Mouse (Mus musculus): ENCODE data around the gene Cd2ap. TPM values are rescaled to one million over a fixed set of nuclear protein-coding genes. Genes with fewer than 3 reads are reported as not detected.
A peak's percentile ranks its signal among the peaks of the same experiment; 100 is the strongest.

Gene Cd2ap
- polyA plus RNA-seq (2014; fragmentation: Nextera tagmentation; extraction: Ambion mirVana): 12.8 and 14.3 TPM in 2 replicates

GRCm38 (mm10) chr17:42876001-42876903, at the start of gene Cd2ap:
TSS of gene Cd2ap (minus strand) at chr17:42876665.
- H3K4me3 ChIP-seq (ENCODE audit: low read depth, low read length): peak within 1 kb of the TSS; percentile 79
- peak within 1 kb of the TSS; percentile 91 for H3K9ac ChIP-seq (ENCODE audit: low read length)
- under 1% methylated on average over 90 of the region's 94 CpGs for WGBS
- H3K36me3 ChIP-seq (ENCODE audit: control insufficient read depth, insufficient read depth, low read length): no peaks in the 10 kb centered on the region
- peak; percentile 96 for ATAC-seq (replicated peaks; ENCODE audit: low FRiP score)
- no peaks in the 10 kb centered on the region for H3K4me1 ChIP-seq (replicated peaks; ENCODE audit: control insufficient read depth, insufficient read depth, low read length)
- H3K27ac ChIP-seq (ENCODE audit: low read depth, low read length): peak within 1 kb of the TSS; percentile 78
- peak within 1 kb of the TSS; percentile 80 for H3K4me2 ChIP-seq (ENCODE audit: low read depth, low read length, severe bottlenecking)
- no peaks in the 10 kb centered on the region for H3K9me3 ChIP-seq (ENCODE audit: control insufficient read depth, low read length)
- no peaks in the 10 kb centered on the region for H3K27me3 ChIP-seq (ENCODE audit: control insufficient read depth, insufficient read depth, low read length)
- peak; percentile 98 for DNase-seq (ENCODE audit: low spot score)

- Histone ChIP-seq H3K27ac (ENCODE audit: low read depth, low read length) (no peak overlapping the region), H3K9me3 (ENCODE audit: control insufficient read depth, low read length) (no peaks in the 10 kb centered on the region), H3K36me3 (ENCODE audit: control insufficient read depth, insufficient read depth, low read length) (no peaks in the 10 kb centered on the region), H3K9ac (ENCODE audit: low read length) (no peak overlapping the region), H3K4me2 (ENCODE audit: low read depth, low read length, severe bottlenecking) (no peak overlapping the region), H3K27me3 (ENCODE audit: control insufficient read depth, insufficient read depth, low read length) (no peaks in the 10 kb centered on the region), H3K4me3 (ENCODE audit: low read depth, low read length) (no peak overlapping the region), H3K4me1 (replicated peaks; ENCODE audit: control insufficient read depth, insufficient read depth, low read length) (no peaks in the 10 kb centered on the region)
- DNase-seq (ENCODE audit: low spot score) (no peak), ATAC-seq (replicated peaks; ENCODE audit: low FRiP score) (no peak)
- 91% methylated on average over 5 of the region's 5 CpGs for WGBS
Measured at GRCm38 (mm10) chr17:42924731-42925130, 48.3 kb upstream of the Cd2ap start.

GRCm38 (mm10) chr17:42918810-42919209, 42.3 kb upstream of the Cd2ap start:
- Histone ChIP-seq H3K27ac (ENCODE audit: low read depth, low read length) (no peak overlapping the region), H3K9ac (ENCODE audit: low read length) (no peak overlapping the region), H3K4me3 (ENCODE audit: low read depth, low read length) (no peak overlapping the region), H3K36me3 (ENCODE audit: control insufficient read depth, insufficient read depth, low read length) (no peaks in the 10 kb centered on the region), H3K4me1 (replicated peaks; ENCODE audit: control insufficient read depth, insufficient read depth, low read length) (no peaks in the 10 kb centered on the region), H3K27me3 (ENCODE audit: control insufficient read depth, insufficient read depth, low read length) (no peaks in the 10 kb centered on the region), H3K4me2 (ENCODE audit: low read depth, low read length, severe bottlenecking) (no peak overlapping the region), H3K9me3 (ENCODE audit: control insufficient read depth, low read length) (no peaks in the 10 kb centered on the region)
- ATAC-seq (replicated peaks; ENCODE audit: low FRiP score) (no peak), DNase-seq (ENCODE audit: low spot score) (no peak)
- WGBS: 96% methylated on average over 9 of the region's 9 CpGs

- no peak for DNase-seq (ENCODE audit: low spot score)
- Histone ChIP-seq H3K27ac (ENCODE audit: low read depth, low read length) (no peak overlapping the region), H3K4me2 (ENCODE audit: low read depth, low read length, severe bottlenecking) (no peak overlapping the region), H3K9me3 (ENCODE audit: control insufficient read depth, low read length) (no peaks in the 10 kb centered on the region), H3K36me3 (ENCODE audit: control insufficient read depth, insufficient read depth, low read length) (no peaks in the 10 kb centered on the region), H3K4me3 (ENCODE audit: low read depth, low read length) (no peak overlapping the region), H3K27me3 (ENCODE audit: control insufficient read depth, insufficient read depth, low read length) (no peaks in the 10 kb centered on the region), H3K4me1 (replicated peaks; ENCODE audit: control insufficient read depth, insufficient read depth, low read length) (no peaks in the 10 kb centered on the region), H3K9ac (ENCODE audit: low read length) (no peak overlapping the region)
- ATAC-seq (replicated peaks; ENCODE audit: low FRiP score): no peak
- 85% methylated on average over 7 of the region's 7 CpGs for WGBS
Measured at GRCm38 (mm10) chr17:42914726-42915125, 38.3 kb upstream of the Cd2ap start.

GRCm38 (mm10) chr17:42912193-42912592, 35.7 kb upstream of the Cd2ap start:
- 84% methylated on average over 6 of the region's 6 CpGs for WGBS
- H3K27ac ChIP-seq (ENCODE audit: low read depth, low read length): no peak overlapping the region
- DNase-seq (ENCODE audit: low spot score) (no peak), ATAC-seq (replicated peaks; ENCODE audit: low FRiP score) (no peak)
- H3K4me1 ChIP-seq (replicated peaks; ENCODE audit: control insufficient read depth, insufficient read depth, low read length): no peaks in the 10 kb centered on the region
- H3K4me3 ChIP-seq (ENCODE audit: low read depth, low read length): no peak overlapping the region
- H3K36me3 ChIP-seq (ENCODE audit: control insufficient read depth, insufficient read depth, low read length): no peaks in the 10 kb centered on the region
- no peak overlapping the region for H3K9ac ChIP-seq (ENCODE audit: low read length)
- no peak overlapping the region for H3K4me2 ChIP-seq (ENCODE audit: low read depth, low read length, severe bottlenecking)
- H3K9me3 ChIP-seq (ENCODE audit: control insufficient read depth, low read length): no peaks in the 10 kb centered on the region
- no peaks in the 10 kb centered on the region for H3K27me3 ChIP-seq (ENCODE audit: control insufficient read depth, insufficient read depth, low read length)

- WGBS: 80% methylated on average over 3 of the region's 3 CpGs
- Histone ChIP-seq H3K36me3 (ENCODE audit: control insufficient read depth, insufficient read depth, low read length) (no peaks in the 10 kb centered on the region), H3K4me2 (ENCODE audit: low read depth, low read length, severe bottlenecking) (no peak overlapping the region), H3K9ac (ENCODE audit: low read length) (no peak overlapping the region), H3K27ac (ENCODE audit: low read depth, low read length) (no peak overlapping the region), H3K4me1 (replicated peaks; ENCODE audit: control insufficient read depth, insufficient read depth, low read length) (no peaks in the 10 kb centered on the region), H3K9me3 (ENCODE audit: control insufficient read depth, low read length) (no peaks in the 10 kb centered on the region), H3K4me3 (ENCODE audit: low read depth, low read length) (no peak overlapping the region), H3K27me3 (ENCODE audit: control insufficient read depth, insufficient read depth, low read length) (no peaks in the 10 kb centered on the region)
- no peak for DNase-seq (ENCODE audit: low spot score)
- no peak for ATAC-seq (replicated peaks; ENCODE audit: low FRiP score)
Measured at GRCm38 (mm10) chr17:42910476-42910875, 34.0 kb upstream of the Cd2ap start.

- DNase-seq (ENCODE audit: low spot score): no peak
- no peak overlapping the region for H3K9ac ChIP-seq (ENCODE audit: low read length)
- no peaks in the 10 kb centered on the region for H3K27me3 ChIP-seq (ENCODE audit: control insufficient read depth, insufficient read depth, low read length)
- no peaks in the 10 kb centered on the region for H3K4me1 ChIP-seq (replicated peaks; ENCODE audit: control insufficient read depth, insufficient read depth, low read length)
- H3K27ac ChIP-seq (ENCODE audit: low read depth, low read length): no peak overlapping the region
- H3K36me3 ChIP-seq (ENCODE audit: control insufficient read depth, insufficient read depth, low read length): no peaks in the 10 kb centered on the region
- H3K9me3 ChIP-seq (ENCODE audit: control insufficient read depth, low read length): no peaks in the 10 kb centered on the region
- no peak overlapping the region for H3K4me2 ChIP-seq (ENCODE audit: low read depth, low read length, severe bottlenecking)
- 87% methylated on average over 9 of the region's 9 CpGs for WGBS
- ATAC-seq (replicated peaks; ENCODE audit: low FRiP score): no peak
- no peak overlapping the region for H3K4me3 ChIP-seq (ENCODE audit: low read depth, low read length)
Measured at GRCm38 (mm10) chr17:42909376-42909775, 32.9 kb upstream of the Cd2ap start.

GRCm38 (mm10) chr17:42908744-42909370, 32.4 kb upstream of the Cd2ap start:
- H3K4me3 ChIP-seq (ENCODE audit: low read depth, low read length): no peak overlapping the region
- no peaks in the 10 kb centered on the region for H3K27me3 ChIP-seq (ENCODE audit: control insufficient read depth, insufficient read depth, low read length)
- H3K4me1 ChIP-seq (replicated peaks; ENCODE audit: control insufficient read depth, insufficient read depth, low read length): no peaks in the 10 kb centered on the region
- no peak overlapping the region for H3K27ac ChIP-seq (ENCODE audit: low read depth, low read length)
- no peak overlapping the region for H3K9ac ChIP-seq (ENCODE audit: low read length)
- H3K4me2 ChIP-seq (ENCODE audit: low read depth, low read length, severe bottlenecking): no peak overlapping the region
- ATAC-seq (replicated peaks; ENCODE audit: low FRiP score) (no peak), DNase-seq (ENCODE audit: low spot score) (no peak)
- 78% methylated on average over 9 of the region's 9 CpGs for WGBS
- no peaks in the 10 kb centered on the region for H3K9me3 ChIP-seq (ENCODE audit: control insufficient read depth, low read length)
- H3K36me3 ChIP-seq (ENCODE audit: control insufficient read depth, insufficient read depth, low read length): no peaks in the 10 kb centered on the region
